Mouse (Mus musculus): Measurements from ENCODE around the gene Gm20695.
A peak's percentile ranks its signal among the peaks of the same experiment; 100 is the strongest.
"Not testable (repeated sequence)": the region's sequence is repeated elsewhere in the genome, so short reads cannot be mapped to it uniquely, and the experiment has no call there.

Gene Gm20695

GRCm38 (mm10) chr16:3884201-3885064 is at the start of gene Gm20695, which contains the start of gene Zfp597:
Gene Gm20695 (plus strand): TSS chr16:3884648.
Gene Zfp597 (minus strand): TSS chr16:3884561.
- DNase-seq = peak; percentile 96

GRCm38 (mm10) chr16:3835461-3835860 is 49.0 kb upstream of the Gm20695 start:
- DNase-seq = no peak

- peak; percentile 32 for DNase-seq
Observed at GRCm38 (mm10) chr16:3839157-3839885, 45.1 kb upstream of the Gm20695 start.

- DNase-seq = no peak
Observed at GRCm38 (mm10) chr16:3842989-3843388, 41.5 kb upstream of the Gm20695 start.

GRCm38 (mm10) chr16:3843796-3844195 is 40.7 kb upstream of the Gm20695 start:
- no peak for DNase-seq

GRCm38 (mm10) chr16:3846711-3847518 is 37.5 kb upstream of the Gm20695 start, which contains the start of gene Zfp174:
Gene Zfp174 (plus strand): TSS chr16:3847268.
- DNase-seq = peak; percentile 90

- no peak for DNase-seq
Observed at GRCm38 (mm10) chr16:3847871-3848270, 36.6 kb upstream of the Gm20695 start.

GRCm38 (mm10) chr16:3848416-3848815 is 36.0 kb upstream of the Gm20695 start:
- DNase-seq = no peak

GRCm38 (mm10) chr16:3851301-3851700 is 33.1 kb upstream of the Gm20695 start:
- not testable (repeated sequence) for DNase-seq

- DNase-seq = no peak
Observed at GRCm38 (mm10) chr16:3852586-3852985, 31.9 kb upstream of the Gm20695 start.

- no peak for DNase-seq
Observed at GRCm38 (mm10) chr16:3854437-3855182, 29.8 kb upstream of the Gm20695 start.

GRCm38 (mm10) chr16:3855776-3856175 is 28.7 kb upstream of the Gm20695 start:
- no peak for DNase-seq

GRCm38 (mm10) chr16:3859254-3859653 is 25.2 kb upstream of the Gm20695 start:
- DNase-seq = no peak

GRCm38 (mm10) chr16:3871815-3872214 is 12.6 kb upstream of the Gm20695 start:
- DNase-seq = no peak

GRCm38 (mm10) chr16:3872216-3873047 is 12.0 kb upstream of the Gm20695 start, which contains the start of gene Naa60:
Gene Naa60 (plus strand): TSS chr16:3872375.
- peak; percentile 94 for DNase-seq

- no peak for DNase-seq
Observed at GRCm38 (mm10) chr16:3876346-3876745, 8.1 kb upstream of the Gm20695 start.

GRCm38 (mm10) chr16:3885065-3885670 is 720 bp downstream of the Gm20695 start:
- no peak for DNase-seq

GRCm38 (mm10) chr16:3891621-3892295 is 7.3 kb downstream of the Gm20695 start:
- no peak for DNase-seq

- no peak for DNase-seq
Observed at GRCm38 (mm10) chr16:3893739-3894138, 9.3 kb downstream of the Gm20695 start.

GRCm38 (mm10) chr16:3895173-3895792 is 10.8 kb downstream of the Gm20695 start:
- DNase-seq = peak; percentile 38

All from thymus, postnatal 4 days (tissue).